Mouse (Mus musculus) G1E (cell line): ENCODE measurements around the gene Mark2.

Experiments used
- CTCF ChIP-seq: IDR thresholded peaks from 2 replicates; pipeline ENCODE4 v1.5.1; 2012; ENCODE audit warnings: low read depth, low read length, inconsistent platforms, mixed read lengths
- GATA1 ChIP-seq: IDR thresholded peaks from 2 replicates; pipeline ENCODE4 v1.6.1; 2012; ENCODE audit warnings: borderline replicate concordance, low read length, inconsistent platforms, mixed read lengths
- GATA2 ChIP-seq: IDR thresholded peaks from 2 replicates; pipeline ENCODE4 v1.6.1; 2012; ENCODE audit warnings: low read depth, low read length, inconsistent platforms, borderline replicate concordance

DNA sequence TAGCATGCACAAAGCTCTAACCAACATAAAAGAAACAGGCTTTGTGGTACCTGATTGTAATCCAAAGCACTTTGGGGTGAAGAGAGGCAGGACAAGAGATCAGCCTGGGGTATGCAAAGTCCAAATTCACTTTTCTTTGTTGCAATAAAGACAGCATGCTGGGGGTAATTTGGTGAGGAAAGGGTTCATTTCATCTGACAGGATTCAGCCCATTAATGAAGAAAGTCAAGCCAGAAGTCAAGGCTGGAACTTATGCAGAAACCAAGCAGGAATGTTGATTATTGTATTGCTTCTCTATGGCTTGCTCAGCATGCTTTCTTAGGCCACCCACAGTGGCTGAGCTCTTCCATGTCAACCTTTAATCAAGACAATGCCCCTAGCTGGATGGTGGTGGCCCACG lies 80.2 kb downstream of the Mark2 start:
- TF ChIP-seq CTCF = no peak
- TF ChIP-seq GATA1 = no peak
- no peak for TF ChIP-seq GATA2
